Mouse (Mus musculus): ENCODE data around the gene Tnf.

- no peak for TF ChIP-seq CTCF (IDR thresholded peaks at IDR 0.05; ENCODE audit: extremely low read depth, insufficient read length, insufficient replicate concordance, low read depth, low read length)
- no peak for TF ChIP-seq POLR2A (IDR thresholded peaks at IDR 0.05; ENCODE audit: low read depth, low read length)
Measured at GRCm38 (mm10) chr17:35222299-35222698, 20.5 kb upstream of the Tnf start.

Measured in small intestine, adult 2 months (tissue).